Mouse (Mus musculus): Measurements from ENCODE around the gene Gm49368. TPM values are rescaled to one million over a fixed set of nuclear protein-coding genes. Genes with fewer than 3 reads are reported as not detected.
"Not testable (repeated sequence)": the region's sequence is repeated elsewhere in the genome, so short reads cannot be mapped to it uniquely, and the experiment has no call there.

Gm49368 gene
- not detected in 2 replicates for polyA plus RNA-seq (2014; fragmentation: Nextera tagmentation; extraction: Ambion mirVana)

DNA sequence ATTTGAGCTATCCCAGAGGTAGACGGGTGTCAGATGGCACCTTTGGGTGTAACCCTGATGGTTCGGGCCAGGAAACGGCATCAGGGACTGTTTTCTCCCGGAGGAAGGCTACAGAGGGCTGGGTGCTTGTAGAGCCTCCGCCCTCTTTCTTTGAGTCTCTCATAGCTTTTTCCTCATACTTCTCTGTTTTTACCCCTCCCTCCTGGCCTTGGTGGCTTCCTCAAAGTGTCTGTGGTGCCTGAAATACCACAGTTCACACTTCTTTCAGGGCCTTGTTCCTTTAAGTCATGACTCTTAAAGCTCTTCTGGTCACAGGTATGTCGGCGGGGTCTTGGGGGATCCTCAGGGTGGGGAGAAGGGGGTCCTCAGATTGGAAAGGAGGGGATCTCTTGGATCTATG is at the start of gene Gm49368, which contains the start of gene Itgam:
Gm49368 (plus strand) TSS at position 228 of the 400 bp plus-strand sequence.
Itgam (plus strand) TSS at position 185 of the 400 bp plus-strand sequence.
- no peak for ATAC-seq (ENCODE audit: insufficient number of reproducible peaks, insufficient read depth, low FRiP score, low read depth)
- WGBS, result 87% methylated on average over 7 of the region's 7 CpGs
- Histone ChIP-seq H3K27ac (ENCODE audit: low read length) (no peak within 1 kb of the TSS), H3K27me3 (ENCODE audit: control insufficient read depth, insufficient read depth, low read length) (no peaks in the 10 kb centered on the region), H3K4me1 (ENCODE audit: control insufficient read depth, insufficient read depth, low read length) (no peaks in the 10 kb centered on the region), H3K4me2 (replicated peaks; ENCODE audit: low read depth, low read length) (no peak within 1 kb of the TSS), H3K4me3 (ENCODE audit: low read depth, low read length) (no peak within 1 kb of the TSS), H3K9ac (replicated peaks; ENCODE audit: low read depth, low read length) (no peak within 1 kb of the TSS), H3K36me3 (ENCODE audit: control insufficient read depth, insufficient read depth, low read length) (no peaks in the 10 kb centered on the region), H3K9me3 (ENCODE audit: control insufficient read depth, low read depth, low read length) (no peaks in the 10 kb centered on the region)

DNA sequence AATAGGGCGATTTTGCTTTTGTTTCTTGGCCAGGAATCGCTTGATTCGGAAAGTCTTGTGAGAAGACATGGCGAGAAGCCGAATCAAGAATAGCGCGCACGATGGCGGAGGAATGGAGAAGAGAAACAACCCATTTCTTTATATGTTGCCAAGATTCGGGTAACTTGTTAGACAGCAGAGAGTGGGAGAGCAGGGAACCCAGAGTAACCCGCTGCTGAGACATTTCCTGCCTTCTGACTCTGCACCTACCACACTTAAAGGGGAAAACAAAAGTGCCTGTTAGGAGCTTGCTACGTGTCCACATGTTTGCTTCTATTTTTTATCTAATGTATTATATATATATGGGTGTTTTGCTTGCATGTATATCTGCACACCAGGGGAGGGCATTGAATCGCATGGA is 49.4 kb upstream of the Gm49368 start:
- no peak overlapping the region for H3K4me2 ChIP-seq (replicated peaks; ENCODE audit: low read depth, low read length)
- H3K9me3 ChIP-seq (ENCODE audit: control insufficient read depth, low read depth, low read length), result no peaks in the 10 kb centered on the region
- ATAC-seq (ENCODE audit: insufficient number of reproducible peaks, insufficient read depth, low FRiP score, low read depth), result no peak
- WGBS, result 90% methylated on average over 13 of the region's 13 CpGs
- no peaks in the 10 kb centered on the region for H3K27me3 ChIP-seq (ENCODE audit: control insufficient read depth, insufficient read depth, low read length)
- no peak overlapping the region for H3K4me3 ChIP-seq (ENCODE audit: low read depth, low read length)
- H3K36me3 ChIP-seq (ENCODE audit: control insufficient read depth, insufficient read depth, low read length), result no peaks in the 10 kb centered on the region
- 0 out of 2 replicates have a peak, but pooled peaks cover 3% of the 10 kb centered on the region for H3K4me1 ChIP-seq (ENCODE audit: control insufficient read depth, insufficient read depth, low read length)
- no peak overlapping the region for H3K27ac ChIP-seq (ENCODE audit: low read length)
- no peak overlapping the region for H3K9ac ChIP-seq (replicated peaks; ENCODE audit: low read depth, low read length)

DNA sequence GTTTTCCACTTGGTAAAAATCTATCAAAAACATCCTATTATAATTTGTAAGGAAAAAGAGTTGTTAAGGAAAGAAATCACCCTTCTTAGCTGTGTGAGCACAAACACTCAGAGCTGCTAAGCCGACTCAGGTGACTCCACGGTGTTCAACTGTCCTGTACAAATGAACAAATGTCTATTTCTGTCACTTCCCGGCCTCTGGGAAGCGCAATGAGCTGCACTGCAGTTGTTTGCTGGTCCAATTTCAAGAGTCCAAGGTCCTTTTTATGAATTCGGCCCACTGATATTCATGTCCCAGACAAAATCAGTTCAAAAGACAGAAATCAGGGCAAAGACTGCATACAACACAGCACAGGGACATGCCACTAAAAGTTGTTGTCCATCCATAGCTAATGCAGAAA is 46.3 kb upstream of the Gm49368 start:
- H3K27me3 ChIP-seq (ENCODE audit: control insufficient read depth, insufficient read depth, low read length); H3K4me1 ChIP-seq (ENCODE audit: control insufficient read depth, insufficient read depth, low read length); H3K27ac ChIP-seq (ENCODE audit: low read length); H3K9ac ChIP-seq (replicated peaks; ENCODE audit: low read depth, low read length); H3K4me2 ChIP-seq (replicated peaks; ENCODE audit: low read depth, low read length); H3K36me3 ChIP-seq (ENCODE audit: control insufficient read depth, insufficient read depth, low read length); H3K4me3 ChIP-seq (ENCODE audit: low read depth, low read length); ATAC-seq (ENCODE audit: insufficient number of reproducible peaks, insufficient read depth, low FRiP score, low read depth); H3K9me3 ChIP-seq (ENCODE audit: control insufficient read depth, low read depth, low read length): not testable (repeated sequence)
- 59% methylated on average over 5 of the region's 5 CpGs for WGBS

DNA sequence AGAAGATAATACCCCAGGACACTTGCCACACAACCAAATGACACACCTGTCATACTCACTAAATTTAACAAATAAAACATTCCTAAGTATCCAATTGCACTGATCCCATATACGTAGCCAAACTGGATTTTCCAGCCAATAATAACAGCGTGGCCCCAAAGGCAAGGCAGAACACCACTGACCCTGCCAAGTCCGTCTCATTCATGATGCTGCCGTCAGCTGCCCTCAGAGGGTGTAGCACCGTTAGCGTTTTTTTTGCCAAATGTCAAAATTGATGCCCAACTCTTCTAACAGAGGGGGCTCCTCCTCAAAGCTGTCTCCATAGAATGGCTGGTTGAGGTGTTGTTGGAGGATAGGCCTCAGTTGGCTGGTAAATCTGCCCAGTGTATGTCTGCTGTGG is 45.8 kb upstream of the Gm49368 start:
- no peak for ATAC-seq (ENCODE audit: insufficient number of reproducible peaks, insufficient read depth, low FRiP score, low read depth)
- 68% methylated on average over 6 of the region's 6 CpGs for WGBS
- no peak overlapping the region for H3K27ac ChIP-seq (ENCODE audit: low read length)

DNA sequence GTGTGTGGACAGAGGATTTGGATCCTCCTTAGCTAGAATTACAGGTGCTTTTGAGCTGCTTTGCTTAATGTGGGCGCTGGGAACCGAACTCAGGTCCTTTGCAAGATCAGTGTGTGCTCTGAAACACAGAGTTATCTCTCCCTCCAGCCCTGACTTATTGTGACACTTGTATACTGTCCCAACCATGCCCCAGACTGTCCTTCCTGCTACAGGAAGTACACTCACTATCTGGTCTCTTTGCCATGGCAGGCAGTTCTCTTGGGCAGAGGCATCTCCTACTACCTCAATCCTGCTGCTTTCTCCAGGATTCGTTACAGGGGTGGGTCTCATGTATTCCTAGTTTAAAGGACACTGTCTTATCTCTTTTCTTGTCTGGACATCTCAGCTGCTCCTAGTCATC is 44.2 kb upstream of the Gm49368 start:
- H3K4me2 ChIP-seq (replicated peaks; ENCODE audit: low read depth, low read length), result no peak overlapping the region
- no peaks in the 10 kb centered on the region for H3K27me3 ChIP-seq (ENCODE audit: control insufficient read depth, insufficient read depth, low read length)
- ATAC-seq (ENCODE audit: insufficient number of reproducible peaks, insufficient read depth, low FRiP score, low read depth), result no peak
- no peak overlapping the region for H3K9ac ChIP-seq (replicated peaks; ENCODE audit: low read depth, low read length)
- H3K4me1 ChIP-seq (ENCODE audit: control insufficient read depth, insufficient read depth, low read length), result no peaks in the 10 kb centered on the region
- no peaks in the 10 kb centered on the region for H3K36me3 ChIP-seq (ENCODE audit: control insufficient read depth, insufficient read depth, low read length)
- no peak overlapping the region for H3K4me3 ChIP-seq (ENCODE audit: low read depth, low read length)
- H3K27ac ChIP-seq (ENCODE audit: low read length), result no peak overlapping the region
- no peaks in the 10 kb centered on the region for H3K9me3 ChIP-seq (ENCODE audit: control insufficient read depth, low read depth, low read length)
- 86% methylated on average over 3 of the region's 3 CpGs for WGBS

More for the DNA sequence above, 45.8 kb upstream of the Gm49368 start:
- Histone ChIP-seq H3K9me3 (ENCODE audit: control insufficient read depth, low read depth, low read length) (no peaks in the 10 kb centered on the region), H3K4me1 (ENCODE audit: control insufficient read depth, insufficient read depth, low read length) (no peaks in the 10 kb centered on the region), H3K27me3 (ENCODE audit: control insufficient read depth, insufficient read depth, low read length) (no peaks in the 10 kb centered on the region), H3K36me3 (ENCODE audit: control insufficient read depth, insufficient read depth, low read length) (no peaks in the 10 kb centered on the region), H3K4me3 (ENCODE audit: low read depth, low read length) (no peak overlapping the region), H3K4me2 (replicated peaks; ENCODE audit: low read depth, low read length) (no peak overlapping the region), H3K9ac (replicated peaks; ENCODE audit: low read depth, low read length) (no peak overlapping the region)

DNA sequence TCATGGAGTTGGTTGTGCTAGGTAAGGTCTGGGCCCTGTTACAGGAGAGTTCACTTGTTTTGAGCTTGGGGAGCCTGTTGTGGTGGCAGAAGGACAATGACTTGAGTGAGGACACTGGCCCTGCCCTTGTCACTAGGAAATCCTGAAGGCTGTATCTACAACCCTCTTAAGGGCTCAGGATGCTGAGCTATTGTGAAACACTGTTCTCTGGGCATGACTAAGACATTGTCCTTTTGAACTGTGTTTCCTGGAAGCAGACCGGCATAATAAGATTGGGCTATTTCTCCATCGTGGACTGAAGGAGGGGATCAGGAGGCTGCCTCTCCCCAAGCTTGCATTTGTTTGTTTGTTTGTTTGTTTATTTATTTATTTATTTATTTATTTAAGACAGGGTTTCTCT is 43.3 kb upstream of the Gm49368 start:
- Histone ChIP-seq H3K4me3 (ENCODE audit: low read depth, low read length) (no peak overlapping the region), H3K4me2 (replicated peaks; ENCODE audit: low read depth, low read length) (no peak overlapping the region), H3K27ac (ENCODE audit: low read length) (no peak overlapping the region), H3K4me1 (ENCODE audit: control insufficient read depth, insufficient read depth, low read length) (no peaks in the 10 kb centered on the region), H3K9ac (replicated peaks; ENCODE audit: low read depth, low read length) (no peak overlapping the region), H3K27me3 (ENCODE audit: control insufficient read depth, insufficient read depth, low read length) (no peaks in the 10 kb centered on the region), H3K36me3 (ENCODE audit: control insufficient read depth, insufficient read depth, low read length) (no peaks in the 10 kb centered on the region), H3K9me3 (ENCODE audit: control insufficient read depth, low read depth, low read length) (no peaks in the 10 kb centered on the region)
- 85% methylated on average over 2 of the region's 2 CpGs for WGBS
- ATAC-seq (ENCODE audit: insufficient number of reproducible peaks, insufficient read depth, low FRiP score, low read depth), result no peak

DNA sequence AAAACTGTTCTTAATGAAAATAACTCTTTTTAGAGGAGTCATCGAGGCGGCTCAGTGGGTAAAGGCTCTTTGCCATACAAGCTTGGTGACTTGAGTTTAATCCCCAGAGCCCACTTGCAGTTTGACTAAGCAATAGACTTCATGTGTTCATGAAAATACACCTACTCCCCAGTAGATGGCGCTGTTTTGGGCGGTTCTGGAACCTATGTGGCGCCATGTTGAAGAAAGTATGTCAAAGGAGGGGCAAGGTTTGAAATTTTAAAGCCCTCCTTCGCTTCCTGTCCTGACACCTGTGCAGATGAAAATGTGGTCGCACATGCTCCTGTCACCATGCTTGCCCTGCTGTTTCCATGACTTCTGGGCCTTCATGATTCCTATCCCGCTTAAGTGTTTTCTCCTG is 39.5 kb upstream of the Gm49368 start:
- H3K9me3 ChIP-seq (ENCODE audit: control insufficient read depth, low read depth, low read length), result no peaks in the 10 kb centered on the region
- 62% methylated on average over 8 of the region's 8 CpGs for WGBS
- H3K4me2 ChIP-seq (replicated peaks; ENCODE audit: low read depth, low read length), result no peak overlapping the region
- no peak overlapping the region for H3K27ac ChIP-seq (ENCODE audit: low read length)
- H3K4me1 ChIP-seq (ENCODE audit: control insufficient read depth, insufficient read depth, low read length), result no peaks in the 10 kb centered on the region
- no peak for ATAC-seq (ENCODE audit: insufficient number of reproducible peaks, insufficient read depth, low FRiP score, low read depth)
- H3K9ac ChIP-seq (replicated peaks; ENCODE audit: low read depth, low read length), result no peak overlapping the region
- H3K36me3 ChIP-seq (ENCODE audit: control insufficient read depth, insufficient read depth, low read length), result no peaks in the 10 kb centered on the region
- no peak overlapping the region for H3K4me3 ChIP-seq (ENCODE audit: low read depth, low read length)
- H3K27me3 ChIP-seq (ENCODE audit: control insufficient read depth, insufficient read depth, low read length), result no peaks in the 10 kb centered on the region

DNA sequence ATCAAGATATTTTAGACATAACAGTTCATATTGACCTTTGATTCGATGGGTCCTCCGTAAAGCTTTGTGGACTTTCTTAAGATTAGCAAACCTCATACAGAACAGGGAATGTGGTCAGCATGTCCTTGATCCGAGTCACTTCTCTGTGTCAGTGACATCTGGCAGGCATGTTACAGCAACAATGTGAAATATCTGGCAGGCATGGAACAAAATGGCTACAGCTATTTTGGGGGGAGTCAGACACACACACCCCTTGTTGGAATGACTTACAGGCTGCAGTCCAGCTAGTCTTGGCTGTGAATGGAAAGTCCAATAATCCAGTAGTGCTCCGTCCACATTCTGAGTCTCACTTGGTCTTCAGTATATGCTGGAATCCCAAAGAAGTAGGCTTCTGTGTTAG is 38.9 kb upstream of the Gm49368 start:
- 94% methylated on average over 4 of the region's 4 CpGs for WGBS
- H3K27me3 ChIP-seq (ENCODE audit: control insufficient read depth, insufficient read depth, low read length), result no peaks in the 10 kb centered on the region

DNA sequence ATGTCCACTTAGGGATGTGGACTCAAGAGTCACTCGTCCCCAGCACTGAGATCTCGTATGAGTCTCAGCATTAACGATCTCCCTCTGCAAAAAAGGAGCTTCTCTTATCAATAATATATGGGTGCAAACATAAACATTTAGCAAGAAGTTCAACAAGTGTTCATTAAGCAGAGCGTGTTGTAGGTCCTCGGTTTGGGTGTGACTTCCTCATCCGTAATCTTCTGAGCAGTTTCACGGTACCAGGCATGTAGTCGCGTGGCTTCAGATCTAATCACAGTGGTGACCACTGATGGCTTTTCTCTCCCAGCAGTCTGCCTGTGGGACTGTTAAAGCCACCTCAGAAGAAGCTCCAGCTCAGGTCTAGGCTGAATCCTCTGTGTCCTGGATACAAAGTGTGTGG is 38.1 kb upstream of the Gm49368 start:
- 75% methylated on average over 9 of the region's 9 CpGs for WGBS
- ATAC-seq (ENCODE audit: insufficient number of reproducible peaks, insufficient read depth, low FRiP score, low read depth), result no peak

More for the DNA sequence above, 38.9 kb upstream of the Gm49368 start:
- Histone ChIP-seq H3K9ac (replicated peaks; ENCODE audit: low read depth, low read length) (no peak overlapping the region), H3K36me3 (ENCODE audit: control insufficient read depth, insufficient read depth, low read length) (no peaks in the 10 kb centered on the region), H3K4me2 (replicated peaks; ENCODE audit: low read depth, low read length) (no peak overlapping the region), H3K27ac (ENCODE audit: low read length) (no peak overlapping the region), H3K4me1 (ENCODE audit: control insufficient read depth, insufficient read depth, low read length) (no peaks in the 10 kb centered on the region), H3K4me3 (ENCODE audit: low read depth, low read length) (no peak overlapping the region), H3K9me3 (ENCODE audit: control insufficient read depth, low read depth, low read length) (no peaks in the 10 kb centered on the region)
- ATAC-seq (ENCODE audit: insufficient number of reproducible peaks, insufficient read depth, low FRiP score, low read depth), result no peak

More for the DNA sequence above, 38.1 kb upstream of the Gm49368 start:
- H3K36me3 ChIP-seq (ENCODE audit: control insufficient read depth, insufficient read depth, low read length), result no peaks in the 10 kb centered on the region
- H3K27me3 ChIP-seq (ENCODE audit: control insufficient read depth, insufficient read depth, low read length), result no peaks in the 10 kb centered on the region
- H3K4me2 ChIP-seq (replicated peaks; ENCODE audit: low read depth, low read length), result no peak overlapping the region
- no peak overlapping the region for H3K9ac ChIP-seq (replicated peaks; ENCODE audit: low read depth, low read length)
- no peaks in the 10 kb centered on the region for H3K4me1 ChIP-seq (ENCODE audit: control insufficient read depth, insufficient read depth, low read length)
- no peak overlapping the region for H3K4me3 ChIP-seq (ENCODE audit: low read depth, low read length)
- no peaks in the 10 kb centered on the region for H3K9me3 ChIP-seq (ENCODE audit: control insufficient read depth, low read depth, low read length)
- no peak overlapping the region for H3K27ac ChIP-seq (ENCODE audit: low read length)
